Mouse (Mus musculus): Measurements from ENCODE around the gene Adgrb3. TPM values are rescaled to one million over a fixed set of nuclear protein-coding genes. Genes with fewer than 3 reads are reported as not detected.
A peak's percentile ranks its signal among the peaks of the same experiment; 100 is the strongest.

Gene Adgrb3
- polyA plus RNA-seq, 1 experiment from 2014 or later, result 0.95 TPM

DNA sequence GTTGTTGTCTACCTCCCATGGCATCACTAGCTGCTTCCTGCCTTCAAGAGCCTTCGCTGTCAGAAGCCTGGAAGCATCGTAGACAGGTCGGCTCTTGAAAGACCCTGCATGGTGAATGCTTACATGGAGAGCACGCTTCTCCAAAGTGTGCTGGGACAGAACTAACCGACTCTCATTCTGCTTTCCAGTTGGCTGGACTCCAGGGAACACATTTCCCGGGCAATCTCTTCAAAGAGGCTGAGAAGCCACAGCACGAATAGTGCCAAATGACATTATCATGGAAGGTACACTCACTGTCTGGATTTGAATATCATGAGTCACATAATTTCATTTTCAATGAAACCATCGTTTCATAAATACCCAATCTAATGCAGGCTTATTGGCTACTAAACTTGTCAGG, 548.0 kb downstream of the Adgrb3 start:
- no peak overlapping the region for H3K27ac ChIP-seq (replicated peaks; ENCODE audit: low read depth, low read length)
- no peaks in the 10 kb centered on the region for H3K27me3 ChIP-seq (ENCODE audit: control insufficient read depth, insufficient read depth, low read length)
- no peaks in the 10 kb centered on the region for H3K4me1 ChIP-seq (ENCODE audit: control insufficient read depth, insufficient read depth, low read length)
- H3K36me3 ChIP-seq (ENCODE audit: control insufficient read depth, insufficient read depth, low read length), result no peaks in the 10 kb centered on the region
- DNase-seq (ENCODE audit: low spot score), result no peak
- H3K9me3 ChIP-seq (ENCODE audit: control insufficient read depth, low read length), result no peaks in the 10 kb centered on the region
- 85% methylated on average over 8 of the region's 8 CpGs for WGBS
- no peak overlapping the region for H3K4me2 ChIP-seq (ENCODE audit: low read depth, severe bottlenecking)
- ATAC-seq (ENCODE audit: insufficient number of reproducible peaks, low FRiP score, low TSS enrichment, low read depth), result no peak
- no peak overlapping the region for H3K9ac ChIP-seq (ENCODE audit: low read length)
- no peak overlapping the region for H3K4me3 ChIP-seq (ENCODE audit: low read depth, low read length)

- Histone ChIP-seq H3K4me2 (ENCODE audit: low read depth, severe bottlenecking) (no peak overlapping the region), H3K27ac (replicated peaks; ENCODE audit: low read depth, low read length) (no peak overlapping the region), H3K4me3 (ENCODE audit: low read depth, low read length) (no peak overlapping the region), H3K27me3 (ENCODE audit: control insufficient read depth, insufficient read depth, low read length) (no peaks in the 10 kb centered on the region), H3K4me1 (ENCODE audit: control insufficient read depth, insufficient read depth, low read length) (no peaks in the 10 kb centered on the region), H3K9me3 (ENCODE audit: control insufficient read depth, low read length) (no peaks in the 10 kb centered on the region), H3K9ac (ENCODE audit: low read length) (no peak overlapping the region), H3K36me3 (ENCODE audit: control insufficient read depth, insufficient read depth, low read length) (no peaks in the 10 kb centered on the region)
- no peak for ATAC-seq (ENCODE audit: insufficient number of reproducible peaks, low FRiP score, low TSS enrichment, low read depth)
- no peak for DNase-seq (ENCODE audit: low spot score)
Measured at GRCm38 (mm10) chr1:25250562-25250961, 578.9 kb downstream of the Adgrb3 start.

GRCm38 (mm10) chr1:25242436-25242835, 587.1 kb downstream of the Adgrb3 start:
- H3K4me3 ChIP-seq (ENCODE audit: low read depth, low read length), result no peak overlapping the region
- DNase-seq (ENCODE audit: low spot score) (no peak), ATAC-seq (ENCODE audit: insufficient number of reproducible peaks, low FRiP score, low TSS enrichment, low read depth) (no peak)
- no peak overlapping the region for H3K27ac ChIP-seq (replicated peaks; ENCODE audit: low read depth, low read length)
- H3K4me1 ChIP-seq (ENCODE audit: control insufficient read depth, insufficient read depth, low read length), result no peaks in the 10 kb centered on the region
- H3K9me3 ChIP-seq (ENCODE audit: control insufficient read depth, low read length), result no peaks in the 10 kb centered on the region
- no peak overlapping the region for H3K9ac ChIP-seq (ENCODE audit: low read length)
- 80% methylated on average over 6 of the region's 6 CpGs for WGBS
- H3K27me3 ChIP-seq (ENCODE audit: control insufficient read depth, insufficient read depth, low read length), result no peaks in the 10 kb centered on the region
- H3K4me2 ChIP-seq (ENCODE audit: low read depth, severe bottlenecking), result no peak overlapping the region
- H3K36me3 ChIP-seq (ENCODE audit: control insufficient read depth, insufficient read depth, low read length), result no peaks in the 10 kb centered on the region

DNA sequence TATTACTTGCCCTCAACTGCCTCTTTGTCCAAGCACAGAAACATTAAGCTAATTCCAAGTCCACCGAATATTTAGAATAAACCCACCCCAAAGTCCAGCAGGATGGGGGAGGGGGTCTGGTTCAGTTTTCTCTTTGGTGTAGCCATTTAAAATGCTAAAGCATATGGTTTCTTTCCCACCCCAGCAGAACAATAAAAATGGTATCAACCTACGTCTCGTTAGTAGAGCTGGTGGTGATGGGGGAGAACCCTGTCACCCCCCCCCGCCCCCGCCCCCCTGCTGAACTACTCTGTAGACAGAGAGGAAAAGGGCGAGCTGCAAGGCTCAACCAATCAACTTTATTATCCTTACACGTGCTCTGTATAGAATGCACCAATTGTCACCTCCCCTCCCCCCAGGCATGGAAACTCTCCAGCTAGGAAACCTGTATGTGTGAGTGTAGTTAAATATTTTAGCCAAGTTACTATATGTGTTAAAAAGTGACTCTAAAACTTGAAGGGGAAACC, 600.2 kb downstream of the Adgrb3 start:
- WGBS, result 26% methylated on average over 7 of the region's 7 CpGs
- Histone ChIP-seq H3K27me3 (ENCODE audit: control insufficient read depth, insufficient read depth, low read length) (no peaks in the 10 kb centered on the region), H3K4me3 (ENCODE audit: low read depth, low read length) (no peak overlapping the region), H3K27ac (replicated peaks; ENCODE audit: low read depth, low read length) (no peak overlapping the region), H3K4me1 (ENCODE audit: control insufficient read depth, insufficient read depth, low read length) (no peaks in the 10 kb centered on the region), H3K4me2 (ENCODE audit: low read depth, severe bottlenecking) (no peak overlapping the region), H3K9me3 (ENCODE audit: control insufficient read depth, low read length) (no peaks in the 10 kb centered on the region), H3K36me3 (ENCODE audit: control insufficient read depth, insufficient read depth, low read length) (no peaks in the 10 kb centered on the region), H3K9ac (ENCODE audit: low read length) (no peak overlapping the region)
- ATAC-seq (ENCODE audit: insufficient number of reproducible peaks, low FRiP score, low TSS enrichment, low read depth) (no peak), DNase-seq (ENCODE audit: low spot score) (no peak)

DNA sequence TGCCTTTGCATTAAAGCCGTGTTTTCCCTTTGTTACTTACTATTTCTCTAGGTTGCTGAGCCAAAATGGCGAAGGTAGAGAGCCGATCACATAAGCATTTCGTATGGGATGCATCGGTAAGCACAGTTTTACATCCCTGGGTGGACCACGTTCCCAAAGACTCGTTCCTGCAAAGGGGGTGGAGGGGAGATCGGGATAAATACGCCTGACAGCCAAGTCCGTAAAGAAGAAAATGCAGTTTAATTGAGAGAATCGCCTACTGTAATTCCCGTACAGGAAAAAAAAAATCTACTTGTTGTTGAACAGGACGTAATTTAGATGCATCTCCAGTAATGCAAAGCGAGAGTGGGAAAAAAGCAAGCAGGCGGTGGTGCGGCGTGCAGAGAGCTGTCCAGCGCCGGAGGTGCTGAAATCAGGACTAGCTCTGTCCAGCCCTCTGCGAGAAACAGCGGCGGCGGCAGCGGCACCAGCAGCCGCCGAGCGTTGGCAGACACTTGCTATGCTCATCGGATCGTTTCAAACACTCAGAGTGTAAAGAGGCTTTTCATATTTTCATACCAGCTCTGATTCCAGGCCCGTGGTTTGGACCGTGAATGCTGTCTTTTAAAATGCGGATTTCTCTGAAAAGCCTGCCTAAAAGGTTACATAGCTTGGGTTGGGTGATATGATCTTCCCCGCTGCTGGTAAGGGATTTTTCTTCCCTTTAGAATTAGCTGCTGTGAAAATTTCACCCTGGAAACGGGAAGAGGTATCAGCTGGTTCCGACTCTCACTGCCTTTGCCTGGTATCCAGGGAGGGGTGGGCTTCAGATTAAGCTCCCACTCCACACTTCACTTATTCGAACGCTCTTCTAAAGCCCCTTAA, 600.9 kb downstream of the Adgrb3 start:
- Histone ChIP-seq H3K27me3 (ENCODE audit: control insufficient read depth, insufficient read depth, low read length) (no peaks in the 10 kb centered on the region), H3K36me3 (ENCODE audit: control insufficient read depth, insufficient read depth, low read length) (no peaks in the 10 kb centered on the region), H3K4me2 (ENCODE audit: low read depth, severe bottlenecking) (peak overlapping the region; percentile 24; the same call in 1 of the 2 replicates), H3K27ac (replicated peaks; ENCODE audit: low read depth, low read length) (no peak overlapping the region), H3K9me3 (ENCODE audit: control insufficient read depth, low read length) (no peaks in the 10 kb centered on the region), H3K9ac (ENCODE audit: low read length) (no peak overlapping the region), H3K4me1 (ENCODE audit: control insufficient read depth, insufficient read depth, low read length) (no peaks in the 10 kb centered on the region), H3K4me3 (ENCODE audit: low read depth, low read length) (no peak overlapping the region)
- 6% methylated on average over 37 of the region's 37 CpGs for WGBS
- peak; percentile 90 for DNase-seq (ENCODE audit: low spot score)
- ATAC-seq (ENCODE audit: insufficient number of reproducible peaks, low FRiP score, low TSS enrichment, low read depth), result 0 out of 2 replicates have a peak, but pooled peaks have one; percentile 67

DNA sequence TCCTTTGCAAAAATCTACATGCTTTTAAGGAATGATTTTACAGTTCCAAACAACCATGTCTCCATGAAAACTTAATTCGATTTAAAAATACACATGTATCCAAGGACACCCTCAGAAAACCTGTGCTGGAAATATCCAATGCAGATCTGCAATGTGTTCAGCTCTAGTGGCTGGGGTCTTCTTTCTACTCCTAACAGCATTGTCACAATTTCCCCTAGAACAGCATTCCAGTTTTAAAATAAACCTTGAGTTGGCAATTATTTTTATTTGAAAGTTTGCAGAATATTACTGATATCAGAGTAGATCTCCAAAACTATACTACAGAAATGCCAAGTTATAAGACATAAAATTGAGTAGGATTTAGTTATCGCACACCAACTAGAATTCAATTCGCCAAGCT, 601.6 kb downstream of the Adgrb3 start:
- Histone ChIP-seq H3K9me3 (ENCODE audit: control insufficient read depth, low read length) (no peaks in the 10 kb centered on the region), H3K9ac (ENCODE audit: low read length) (no peak overlapping the region), H3K4me3 (ENCODE audit: low read depth, low read length) (no peak overlapping the region), H3K27ac (replicated peaks; ENCODE audit: low read depth, low read length) (no peak overlapping the region), H3K4me2 (ENCODE audit: low read depth, severe bottlenecking) (peak overlapping the region; percentile 24; the same call in 1 of the 2 replicates), H3K4me1 (ENCODE audit: control insufficient read depth, insufficient read depth, low read length) (no peaks in the 10 kb centered on the region), H3K36me3 (ENCODE audit: control insufficient read depth, insufficient read depth, low read length) (no peaks in the 10 kb centered on the region), H3K27me3 (ENCODE audit: control insufficient read depth, insufficient read depth, low read length) (no peaks in the 10 kb centered on the region)
- ATAC-seq (ENCODE audit: insufficient number of reproducible peaks, low FRiP score, low TSS enrichment, low read depth) (no peak), DNase-seq (ENCODE audit: low spot score) (no peak)
- WGBS, result 52% methylated on average over 3 of the region's 3 CpGs

DNA sequence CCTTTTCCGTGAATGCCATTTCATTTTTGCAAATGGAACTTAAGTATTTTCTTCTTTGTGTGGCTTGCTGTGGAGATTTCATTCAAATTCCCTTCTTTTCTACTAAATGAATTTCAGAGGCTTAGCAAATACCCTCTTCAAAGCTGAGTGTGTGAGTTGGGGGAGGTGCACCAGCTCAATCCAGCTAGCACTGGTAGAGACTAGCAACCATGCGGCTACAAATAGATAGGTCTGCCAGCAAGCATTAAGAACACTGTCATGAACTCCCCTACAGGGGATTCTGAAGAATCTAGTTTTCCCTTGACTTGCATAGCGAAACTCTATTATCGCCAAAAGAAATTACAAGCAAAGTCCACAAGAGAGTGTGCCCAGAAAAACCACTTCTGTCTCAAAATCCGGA, 624.9 kb downstream of the Adgrb3 start:
- no peak for ATAC-seq (ENCODE audit: insufficient number of reproducible peaks, low FRiP score, low TSS enrichment, low read depth)
- Histone ChIP-seq H3K4me3 (ENCODE audit: low read depth, low read length) (no peak overlapping the region), H3K4me2 (ENCODE audit: low read depth, severe bottlenecking) (no peak overlapping the region), H3K9ac (ENCODE audit: low read length) (no peak overlapping the region), H3K27me3 (ENCODE audit: control insufficient read depth, insufficient read depth, low read length) (no peaks in the 10 kb centered on the region), H3K36me3 (ENCODE audit: control insufficient read depth, insufficient read depth, low read length) (no peaks in the 10 kb centered on the region), H3K9me3 (ENCODE audit: control insufficient read depth, low read length) (no peaks in the 10 kb centered on the region), H3K27ac (replicated peaks; ENCODE audit: low read depth, low read length) (no peak overlapping the region), H3K4me1 (ENCODE audit: control insufficient read depth, insufficient read depth, low read length) (no peaks in the 10 kb centered on the region)
- 49% methylated on average over 5 of the region's 5 CpGs for WGBS
- no peak for DNase-seq (ENCODE audit: low spot score)

DNA sequence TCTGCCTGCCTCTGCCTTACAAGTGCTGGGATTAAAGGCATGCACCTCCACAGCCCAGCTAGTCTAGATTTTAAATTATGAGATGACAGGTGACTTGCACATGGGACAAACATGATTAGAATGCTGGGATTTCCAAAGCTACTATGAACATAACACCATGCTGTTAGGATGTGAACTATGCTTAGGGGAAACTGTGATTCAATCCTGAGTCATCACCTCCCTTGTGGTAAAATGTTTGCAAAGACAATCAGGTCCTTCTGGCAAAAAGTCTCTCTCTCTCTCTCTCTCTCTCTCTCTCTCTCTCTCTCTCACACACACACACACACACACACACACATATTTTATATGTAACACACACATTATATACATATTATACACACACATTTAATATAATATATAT, 630.1 kb downstream of the Adgrb3 start:
- no peak for DNase-seq (ENCODE audit: low spot score)
- H3K9ac ChIP-seq (ENCODE audit: low read length), result no peak overlapping the region
- no peaks in the 10 kb centered on the region for H3K36me3 ChIP-seq (ENCODE audit: control insufficient read depth, insufficient read depth, low read length)
- H3K27ac ChIP-seq (replicated peaks; ENCODE audit: low read depth, low read length), result no peak overlapping the region
- ATAC-seq (ENCODE audit: insufficient number of reproducible peaks, low FRiP score, low TSS enrichment, low read depth), result no peak
- no peaks in the 10 kb centered on the region for H3K27me3 ChIP-seq (ENCODE audit: control insufficient read depth, insufficient read depth, low read length)
- no peaks in the 10 kb centered on the region for H3K9me3 ChIP-seq (ENCODE audit: control insufficient read depth, low read length)
- no peak overlapping the region for H3K4me2 ChIP-seq (ENCODE audit: low read depth, severe bottlenecking)
- H3K4me3 ChIP-seq (ENCODE audit: low read depth, low read length), result no peak overlapping the region
- H3K4me1 ChIP-seq (ENCODE audit: control insufficient read depth, insufficient read depth, low read length), result no peaks in the 10 kb centered on the region

Measured in limb, embryonic 11.5 days (tissue).